Mouse (Mus musculus): Measurements from ENCODE around the gene Ifna14.
"Not testable (repeated sequence)": the region's sequence is repeated elsewhere in the genome, so short reads cannot be mapped to it uniquely, and the experiment has no call there.

Gene Ifna14

DNA sequence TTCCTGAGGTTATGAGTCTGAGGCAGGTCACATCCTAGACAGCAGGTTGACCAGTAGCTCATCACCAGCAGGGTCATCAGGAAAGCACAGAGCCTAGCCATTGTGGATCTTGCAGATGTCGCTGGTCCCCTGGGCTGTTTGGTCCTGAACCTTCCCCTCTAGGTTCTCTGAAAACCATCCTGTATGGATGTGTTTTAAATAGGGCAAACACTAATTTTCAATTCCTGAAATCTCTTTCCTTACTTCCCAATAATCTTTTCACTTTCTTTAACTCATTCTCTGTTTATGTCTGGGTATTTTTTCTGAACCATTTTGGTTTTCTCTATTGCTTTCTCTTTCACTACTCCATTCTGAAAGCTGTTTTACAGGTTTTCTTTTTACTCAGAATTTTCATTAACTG, at the start of gene Ifna14:
Gene Ifna14, minus strand, starts transcription at position 101 of the 400 bp plus-strand sequence.
- DNase-seq (ENCODE audit: low read depth in 1 of 2, low spot score in 2 of 2) = no peak

DNA sequence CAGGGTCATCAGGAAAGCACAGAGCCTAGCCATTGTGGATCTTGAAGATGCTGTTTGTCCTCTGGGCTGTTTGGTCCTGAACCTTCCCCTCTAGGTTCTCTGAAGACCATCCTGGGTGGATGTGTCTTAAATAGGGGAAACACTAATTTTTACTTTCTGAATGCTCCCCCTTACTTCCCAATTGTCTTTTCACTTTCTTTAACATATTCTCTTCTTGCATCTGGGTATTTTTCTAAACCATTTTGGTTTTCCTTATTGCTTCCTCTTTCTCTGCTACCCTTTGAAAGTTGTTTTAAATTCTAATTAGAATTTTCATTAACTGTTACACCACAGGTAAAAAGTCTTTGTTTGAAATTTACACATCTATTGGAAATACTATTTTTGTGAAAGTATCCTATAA, 31.7 kb upstream of the Ifna14 start, which contains the start of gene Ifna12:
Gene Ifna12, minus strand, starts transcription at position 101 of the 400 bp plus-strand sequence.
- no peak for DNase-seq (ENCODE audit: low read depth in 1 of 2, low spot score in 2 of 2)

DNA sequence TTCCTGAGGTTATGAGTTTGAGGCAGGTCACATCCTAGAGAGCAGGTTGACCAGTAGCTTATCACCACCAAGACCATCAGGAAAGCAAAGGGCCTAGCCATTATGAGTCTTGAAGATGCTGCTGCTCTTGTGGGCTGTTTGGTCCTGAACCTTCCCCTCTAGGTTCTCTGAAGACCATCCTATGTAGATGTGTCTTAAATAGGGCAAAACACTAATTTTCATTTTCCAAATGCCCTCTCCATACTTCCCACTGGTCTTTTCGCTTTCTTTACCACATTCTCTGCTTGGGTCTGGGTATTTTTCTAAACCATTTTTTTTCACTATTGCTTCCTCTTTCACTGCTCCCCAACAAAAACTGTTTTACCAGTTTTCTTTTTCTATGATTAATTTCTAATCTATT, 20.7 kb upstream of the Ifna14 start, which contains the start of gene Ifna9:
Gene Ifna9, minus strand, starts transcription at position 101 of the 400 bp plus-strand sequence.
- no peak for DNase-seq (ENCODE audit: low read depth in 1 of 2, low spot score in 2 of 2)

DNA sequence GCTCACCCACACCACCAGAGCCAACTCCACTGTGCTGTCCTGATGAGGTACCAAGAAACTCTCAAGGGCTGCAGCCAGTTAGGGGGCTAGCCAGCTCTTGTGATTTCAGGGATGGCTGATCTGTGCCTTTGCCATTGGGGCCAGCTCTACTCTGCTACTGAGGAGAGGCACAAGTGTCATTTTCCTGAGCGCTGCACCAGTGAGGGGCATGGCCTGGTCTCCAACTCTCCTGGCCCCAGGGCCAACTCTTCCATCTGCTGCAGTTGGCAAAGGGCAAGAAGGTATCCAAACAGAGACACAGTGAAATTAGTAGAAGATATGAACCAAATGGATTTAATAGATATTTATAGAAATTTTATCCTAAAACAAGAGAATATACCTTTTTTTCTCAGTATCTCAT, 9.8 kb downstream of the Ifna14 start:
- no peak for DNase-seq (ENCODE audit: low read depth in 1 of 2, low spot score in 2 of 2)

- not testable (repeated sequence) for DNase-seq (ENCODE audit: low read depth in 1 of 2, low spot score in 2 of 2)
Observed at GRCm38 (mm10) chr4:88558145-88558544, 13.5 kb downstream of the Ifna14 start, which contains the start of gene Ifna15. Gene Ifna15, minus strand, starts transcription at chr4:88558245.

- DNase-seq (ENCODE audit: low read depth in 1 of 2, low spot score in 2 of 2) = peak; percentile 41 to 57
Observed at GRCm38 (mm10) chr4:88550161-88550945, 21.2 kb downstream of the Ifna14 start.

GRCm38 (mm10) chr4:88547986-88548385, 23.6 kb downstream of the Ifna14 start:
- DNase-seq (ENCODE audit: low read depth in 1 of 2, low spot score in 2 of 2) = no peak

GRCm38 (mm10) chr4:88543649-88544234, 27.9 kb downstream of the Ifna14 start:
- DNase-seq (ENCODE audit: low read depth in 1 of 2, low spot score in 2 of 2) = no peak

GRCm38 (mm10) chr4:88537328-88537727, 34.3 kb downstream of the Ifna14 start:
- peak; percentile 45 for DNase-seq (ENCODE audit: low read depth in 1 of 2, low spot score in 2 of 2)

DNA sequence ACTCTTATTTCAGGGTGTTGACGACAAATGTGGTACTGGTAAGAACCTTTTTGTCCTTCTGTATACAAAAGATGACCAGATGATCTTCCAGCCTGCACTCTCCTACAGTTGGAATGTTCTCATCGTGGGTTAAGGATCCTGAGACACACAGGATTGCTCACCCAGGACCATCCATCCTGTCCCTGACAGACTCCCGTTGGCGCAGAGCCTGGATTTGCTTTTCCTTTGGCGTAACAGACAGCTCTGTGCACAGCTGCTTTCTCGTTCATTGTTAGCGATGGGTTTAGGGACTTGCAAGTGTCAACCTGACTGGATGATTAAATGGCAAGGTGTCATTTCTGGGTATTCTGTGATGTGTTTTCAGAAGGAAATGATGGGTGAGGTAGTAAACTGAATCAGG, 35.0 kb downstream of the Ifna14 start:
- DNase-seq (ENCODE audit: low read depth in 1 of 2, low spot score in 2 of 2) = no peak

DNA sequence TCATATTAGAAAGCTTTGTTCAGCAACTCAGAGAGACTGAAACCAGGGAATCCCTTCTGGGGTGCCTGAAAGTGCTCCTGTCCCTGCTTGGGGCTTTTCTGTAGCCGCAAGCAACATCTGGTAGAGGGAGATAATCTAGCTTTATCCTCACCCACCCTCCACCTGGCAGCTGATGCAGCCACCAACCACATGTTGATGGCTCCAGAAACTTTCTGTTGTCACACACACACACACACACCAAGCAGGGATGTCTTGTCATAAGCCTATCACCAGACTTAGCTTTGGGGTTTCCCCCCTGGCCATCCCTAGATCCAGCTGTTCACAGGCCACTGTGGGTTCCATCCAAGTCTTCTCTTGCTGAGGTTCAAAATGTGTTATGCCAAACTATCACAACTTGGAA, 35.9 kb downstream of the Ifna14 start:
- DNase-seq (ENCODE audit: low read depth in 1 of 2, low spot score in 2 of 2) = no peak

DNA sequence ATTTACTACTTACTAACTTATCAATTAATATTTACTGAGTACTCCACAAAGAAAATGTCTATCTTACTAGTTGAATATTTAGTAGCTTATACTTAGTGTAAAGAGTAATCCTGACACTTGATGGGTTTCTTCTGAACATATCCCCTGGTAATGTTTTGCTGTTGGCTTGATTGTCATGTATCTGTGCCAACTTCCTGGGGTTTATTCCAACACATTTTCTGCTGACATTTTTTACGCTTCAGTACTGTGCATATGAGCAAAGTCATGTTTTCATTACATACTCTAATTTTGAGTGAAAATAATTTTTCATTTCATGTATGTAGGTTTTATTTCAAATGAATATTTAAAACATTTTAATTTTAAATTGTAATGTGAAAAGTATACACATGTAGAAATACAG, 36.7 kb downstream of the Ifna14 start:
- DNase-seq (ENCODE audit: low read depth in 1 of 2, low spot score in 2 of 2) = no peak

DNA sequence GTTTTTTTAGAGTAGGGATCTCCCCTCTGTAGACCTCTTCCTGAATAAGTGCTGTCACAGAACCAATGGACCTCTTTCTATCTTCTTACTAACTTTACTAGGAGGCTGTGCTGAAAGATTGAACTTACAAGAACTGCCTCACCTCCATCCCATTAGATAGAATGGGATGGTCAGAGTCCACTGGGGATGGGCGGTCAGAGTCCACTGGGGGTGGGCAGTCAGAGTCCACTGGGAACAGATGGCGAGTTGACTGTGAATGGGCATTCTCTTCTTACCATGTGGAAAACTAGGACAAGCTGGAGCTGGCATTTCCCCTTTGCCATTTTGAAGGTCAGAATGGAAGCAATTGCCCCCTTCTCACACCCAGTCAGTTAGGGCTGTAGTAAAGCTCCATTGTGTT, 38.1 kb downstream of the Ifna14 start:
- DNase-seq (ENCODE audit: low read depth in 1 of 2, low spot score in 2 of 2) = no peak

DNA sequence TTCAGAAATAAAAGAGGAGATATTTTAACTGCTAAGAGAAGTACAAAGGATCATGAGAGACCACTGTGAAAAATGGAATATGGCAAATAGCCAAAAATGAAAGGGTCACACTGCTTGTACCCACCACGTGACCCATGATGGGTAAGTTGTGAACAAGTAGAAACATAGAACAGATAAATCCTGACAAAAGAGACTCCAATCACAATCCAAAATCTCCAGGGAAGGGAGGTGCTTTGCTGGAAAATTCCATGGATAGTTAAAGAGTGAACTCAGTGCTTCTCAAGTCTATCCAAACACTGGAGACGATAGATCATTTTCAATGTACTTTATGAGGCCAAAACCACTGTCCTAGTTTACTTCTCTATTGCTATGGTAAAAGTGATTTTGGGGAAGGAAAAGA, 40.7 kb downstream of the Ifna14 start:
- DNase-seq (ENCODE audit: low read depth in 1 of 2, low spot score in 2 of 2) = no peak

- DNase-seq (ENCODE audit: low read depth in 1 of 2, low spot score in 2 of 2) = no peak
Observed at GRCm38 (mm10) chr4:88530271-88530670, 41.3 kb downstream of the Ifna14 start.

- no peak for DNase-seq (ENCODE audit: low read depth in 1 of 2, low spot score in 2 of 2)
Observed at GRCm38 (mm10) chr4:88526379-88527049, 45.1 kb downstream of the Ifna14 start.

GRCm38 (mm10) chr4:88525393-88525792, 46.2 kb downstream of the Ifna14 start:
- no peak for DNase-seq (ENCODE audit: low read depth in 1 of 2, low spot score in 2 of 2)

- no peak for DNase-seq (ENCODE audit: low read depth in 1 of 2, low spot score in 2 of 2)
Observed at GRCm38 (mm10) chr4:88523241-88523640, 48.4 kb downstream of the Ifna14 start.

GRCm38 (mm10) chr4:88522674-88523073, 48.9 kb downstream of the Ifna14 start, which contains the start of gene Ifnb1:
Gene Ifnb1, minus strand, starts transcription at chr4:88522774.
- DNase-seq (ENCODE audit: low read depth in 1 of 2, low spot score in 2 of 2) = no peak

Measured in monocyte, adult 2 months (primary cell).